Mouse (Mus musculus): ENCODE measurements around the gene AI837181. TPM values are rescaled to one million over a fixed set of nuclear protein-coding genes. Genes with fewer than 3 reads are reported as not detected.

Gene AI837181
- polyA plus RNA-seq, 1 experiment from 2014 or later: 50.8 TPM

GRCm38 (mm10) chr19:5420579-5420978 lies 4.4 kb upstream of the AI837181 start:
- H3K4me1 ChIP-seq: peaks cover 15% of the 10 kb centered on the region
- H3K36me3 ChIP-seq (replicated peaks): peaks cover 25% of the 10 kb centered on the region
- H3K9ac ChIP-seq: no peak overlapping the region; the same call in 1 of the 2 replicates

GRCm38 (mm10) chr19:5421784-5422183 lies 3.2 kb upstream of the AI837181 start:
- 87% methylated on average over 5 of the region's 5 CpGs for WGBS
- Histone ChIP-seq H3K36me3 (replicated peaks) (peaks cover 33% of the 10 kb centered on the region), H3K4me1 (peaks cover 27% of the 10 kb centered on the region), H3K27me3 (no peaks in the 10 kb centered on the region), H3K27ac (no peak overlapping the region), H3K9ac (0 out of 2 replicates have a peak overlapping the region, but pooled peaks have one; percentile 4), H3K4me2 (no peak overlapping the region), H3K4me3 (replicated peaks) (no peak overlapping the region), H3K9me3 (no peaks in the 10 kb centered on the region)
- ATAC-seq (ENCODE audit: low FRiP score): no peak

More at GRCm38 (mm10) chr19:5420579-5420978, 4.4 kb upstream of the AI837181 start:
- ATAC-seq (ENCODE audit: low FRiP score): no peak
- Histone ChIP-seq H3K27ac (no peak overlapping the region), H3K4me2 (no peak overlapping the region), H3K9me3 (no peaks in the 10 kb centered on the region), H3K4me3 (replicated peaks) (no peak overlapping the region), H3K27me3 (no peaks in the 10 kb centered on the region)
- 93% methylated on average over 6 of the region's 6 CpGs for WGBS

- no peak for ATAC-seq (ENCODE audit: low FRiP score)
- 0 out of 2 replicates have a peak overlapping the region, but pooled peaks have one; percentile 4 for H3K9ac ChIP-seq
- WGBS: 88% methylated on average over 10 of the region's 10 CpGs
- H3K36me3 ChIP-seq (replicated peaks): peaks cover 38% of the 10 kb centered on the region
- peaks cover 32% of the 10 kb centered on the region for H3K4me1 ChIP-seq
- no peak overlapping the region for H3K27ac ChIP-seq
- H3K9me3 ChIP-seq: no peaks in the 10 kb centered on the region
- no peaks in the 10 kb centered on the region for H3K27me3 ChIP-seq
- no peak overlapping the region for H3K4me3 ChIP-seq (replicated peaks)
- no peak overlapping the region for H3K4me2 ChIP-seq
Observed at GRCm38 (mm10) chr19:5422267-5422666, 2.7 kb upstream of the AI837181 start.

GRCm38 (mm10) chr19:5422895-5423443 lies 2.0 kb upstream of the AI837181 start:
- H3K4me1 ChIP-seq: peaks cover 36% of the 10 kb centered on the region
- H3K4me3 ChIP-seq (replicated peaks): peak overlapping the region; percentile 69
- H3K4me2 ChIP-seq: peak overlapping the region; percentile 94
- ATAC-seq (ENCODE audit: low FRiP score): no peak
- peaks cover 36% of the 10 kb centered on the region for H3K36me3 ChIP-seq (replicated peaks)
- no peaks in the 10 kb centered on the region for H3K9me3 ChIP-seq
- WGBS: 79% methylated on average over 9 of the region's 9 CpGs
- no peaks in the 10 kb centered on the region for H3K27me3 ChIP-seq
- 0 out of 2 replicates have a peak overlapping the region, but pooled peaks have one; percentile 8 for H3K27ac ChIP-seq
- peak overlapping the region; percentile 82; the same call in 1 of the 2 replicates for H3K9ac ChIP-seq

- H3K4me2 ChIP-seq: peak overlapping the region; percentile 94
- WGBS: 74% methylated on average over 12 of the region's 12 CpGs
- no peaks in the 10 kb centered on the region for H3K27me3 ChIP-seq
- H3K4me1 ChIP-seq: peaks cover 36% of the 10 kb centered on the region
- no peak for ATAC-seq (ENCODE audit: low FRiP score)
- peak overlapping the region; percentile 91; the same call in 1 of the 2 replicates for H3K27ac ChIP-seq
- H3K4me3 ChIP-seq (replicated peaks): peak overlapping the region; percentile 69
- peak overlapping the region; percentile 82 for H3K9ac ChIP-seq
- H3K36me3 ChIP-seq (replicated peaks): peaks cover 34% of the 10 kb centered on the region
- H3K9me3 ChIP-seq: no peaks in the 10 kb centered on the region
Observed at GRCm38 (mm10) chr19:5423561-5423960, 1.4 kb upstream of the AI837181 start.

GRCm38 (mm10) chr19:5424092-5424781 lies 707 bp upstream of the AI837181 start:
- H3K36me3 ChIP-seq (replicated peaks): peaks cover 34% of the 10 kb centered on the region
- peak overlapping the region; percentile 69 for H3K4me3 ChIP-seq (replicated peaks)
- under 1% methylated on average over 39 of the region's 48 CpGs for WGBS
- peak overlapping the region; percentile 91 for H3K27ac ChIP-seq
- H3K9ac ChIP-seq: peak overlapping the region; percentile 82
- peak overlapping the region; percentile 94 for H3K4me2 ChIP-seq
- H3K27me3 ChIP-seq: no peaks in the 10 kb centered on the region
- ATAC-seq (ENCODE audit: low FRiP score): peak; percentile 67
- H3K4me1 ChIP-seq: peaks cover 36% of the 10 kb centered on the region
- H3K9me3 ChIP-seq: no peaks in the 10 kb centered on the region

GRCm38 (mm10) chr19:5425906-5426565 lies 1.1 kb downstream of the AI837181 start:
- H3K9ac ChIP-seq: peak overlapping the region; percentile 83

GRCm38 (mm10) chr19:5426640-5427290 lies 1.8 kb downstream of the AI837181 start:
- H3K36me3 ChIP-seq (replicated peaks): peaks cover 20% of the 10 kb centered on the region
- ATAC-seq (ENCODE audit: low FRiP score): no peak
- H3K4me1 ChIP-seq: peaks cover 36% of the 10 kb centered on the region
- H3K4me3 ChIP-seq (replicated peaks): no peak overlapping the region
- H3K9ac ChIP-seq: no peak overlapping the region
- H3K9me3 ChIP-seq: no peaks in the 10 kb centered on the region
- WGBS: 93% methylated on average over 13 of the region's 13 CpGs
- H3K27me3 ChIP-seq: peaks cover 2% of the 10 kb centered on the region; the same call in 1 of the 2 replicates
- H3K27ac ChIP-seq: 0 out of 2 replicates have a peak overlapping the region, but pooled peaks have one; percentile 19
- peak overlapping the region; percentile 83; the same call in 1 of the 2 replicates for H3K4me2 ChIP-seq

More at GRCm38 (mm10) chr19:5425906-5426565, 1.1 kb downstream of the AI837181 start:
- WGBS: 87% methylated on average over 18 of the region's 18 CpGs
- peaks cover 36% of the 10 kb centered on the region for H3K4me1 ChIP-seq
- peak overlapping the region; percentile 83 for H3K4me2 ChIP-seq
- H3K9me3 ChIP-seq: no peaks in the 10 kb centered on the region
- no peak for ATAC-seq (ENCODE audit: low FRiP score)
- H3K27me3 ChIP-seq: no peaks in the 10 kb centered on the region
- H3K27ac ChIP-seq: 0 out of 2 replicates have a peak overlapping the region, but pooled peaks have one; percentile 82
- H3K36me3 ChIP-seq (replicated peaks): peaks cover 25% of the 10 kb centered on the region
- H3K4me3 ChIP-seq (replicated peaks): peak overlapping the region; percentile 69

GRCm38 (mm10) chr19:5428083-5428482 lies 3.1 kb downstream of the AI837181 start:
- ATAC-seq (ENCODE audit: low FRiP score): no peak
- no peak overlapping the region for H3K27ac ChIP-seq
- 91% methylated on average over 2 of the region's 2 CpGs for WGBS
- no peak overlapping the region for H3K4me3 ChIP-seq (replicated peaks)
- peaks cover 14% of the 10 kb centered on the region for H3K36me3 ChIP-seq (replicated peaks)
- H3K27me3 ChIP-seq: peaks cover 6% of the 10 kb centered on the region; the same call in 1 of the 2 replicates
- H3K4me1 ChIP-seq: peaks cover 34% of the 10 kb centered on the region
- no peak overlapping the region for H3K4me2 ChIP-seq
- no peak overlapping the region for H3K9ac ChIP-seq
- H3K9me3 ChIP-seq: no peaks in the 10 kb centered on the region

GRCm38 (mm10) chr19:5429219-5429618 lies 4.3 kb downstream of the AI837181 start:
- peaks cover 9% of the 10 kb centered on the region; the same call in 1 of the 2 replicates for H3K27me3 ChIP-seq
- no peak overlapping the region for H3K4me3 ChIP-seq (replicated peaks)
- no peak overlapping the region for H3K9ac ChIP-seq
- H3K4me1 ChIP-seq: peaks cover 34% of the 10 kb centered on the region
- H3K4me2 ChIP-seq: no peak overlapping the region
- 82% methylated on average over 4 of the region's 4 CpGs for WGBS
- no peak for ATAC-seq (ENCODE audit: low FRiP score)
- peaks cover 14% of the 10 kb centered on the region for H3K36me3 ChIP-seq (replicated peaks)
- H3K9me3 ChIP-seq: no peaks in the 10 kb centered on the region
- H3K27ac ChIP-seq: no peak overlapping the region

GRCm38 (mm10) chr19:5429806-5430205 lies 4.9 kb downstream of the AI837181 start:
- Histone ChIP-seq H3K4me2 (no peak overlapping the region), H3K27me3 (peaks cover 15% of the 10 kb centered on the region; the same call in 1 of the 2 replicates), H3K4me1 (peaks cover 34% of the 10 kb centered on the region), H3K27ac (no peak overlapping the region), H3K36me3 (replicated peaks) (peaks cover 14% of the 10 kb centered on the region), H3K9me3 (no peaks in the 10 kb centered on the region), H3K4me3 (replicated peaks) (no peak overlapping the region), H3K9ac (no peak overlapping the region)
- 73% methylated on average over 8 of the region's 8 CpGs for WGBS
- no peak for ATAC-seq (ENCODE audit: low FRiP score)

All from forebrain, embryonic 12.5 days (tissue).